Mouse (Mus musculus) cerebellum, postnatal 25 days (tissue): ENCODE measurements around the gene Fblim1.

ENCODE experiments used
- DNase-seq, 2 experiments: peaks; one replicate each; pipeline ENCODE4 v3.0.0; 2021; ENCODE audit warnings: mixed read lengths in 2 of 2

Gene Fblim1

GRCm38 (mm10) chr4:141537706-141538407 lies 68.0 kb downstream of the Fblim1 start:
- DNase-seq: peak in 1 of 2 experiments; percentile 72

DNA sequence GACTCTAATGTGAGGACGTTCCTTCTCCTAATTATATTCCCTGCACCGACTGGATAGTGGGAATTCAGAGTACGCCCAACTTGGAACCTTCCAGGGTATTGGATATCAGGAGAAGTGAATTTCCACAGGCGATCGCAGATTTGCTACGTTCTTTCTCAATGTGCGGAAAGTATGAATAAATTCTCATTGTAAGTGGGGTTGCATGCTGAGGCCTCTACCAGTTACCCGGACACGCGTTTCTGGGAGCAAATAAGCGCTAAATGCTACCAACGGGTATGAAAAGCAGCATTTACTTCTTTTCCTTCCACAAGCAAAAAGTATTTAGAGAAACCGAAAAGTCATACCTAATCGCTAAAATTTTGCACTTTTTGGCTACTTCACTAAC lies 68.7 kb downstream of the Fblim1 start:
- DNase-seq: no peak

GRCm38 (mm10) chr4:141536291-141537225 lies 69.3 kb downstream of the Fblim1 start:
- DNase-seq: peak; percentile 77 to 79

DNA sequence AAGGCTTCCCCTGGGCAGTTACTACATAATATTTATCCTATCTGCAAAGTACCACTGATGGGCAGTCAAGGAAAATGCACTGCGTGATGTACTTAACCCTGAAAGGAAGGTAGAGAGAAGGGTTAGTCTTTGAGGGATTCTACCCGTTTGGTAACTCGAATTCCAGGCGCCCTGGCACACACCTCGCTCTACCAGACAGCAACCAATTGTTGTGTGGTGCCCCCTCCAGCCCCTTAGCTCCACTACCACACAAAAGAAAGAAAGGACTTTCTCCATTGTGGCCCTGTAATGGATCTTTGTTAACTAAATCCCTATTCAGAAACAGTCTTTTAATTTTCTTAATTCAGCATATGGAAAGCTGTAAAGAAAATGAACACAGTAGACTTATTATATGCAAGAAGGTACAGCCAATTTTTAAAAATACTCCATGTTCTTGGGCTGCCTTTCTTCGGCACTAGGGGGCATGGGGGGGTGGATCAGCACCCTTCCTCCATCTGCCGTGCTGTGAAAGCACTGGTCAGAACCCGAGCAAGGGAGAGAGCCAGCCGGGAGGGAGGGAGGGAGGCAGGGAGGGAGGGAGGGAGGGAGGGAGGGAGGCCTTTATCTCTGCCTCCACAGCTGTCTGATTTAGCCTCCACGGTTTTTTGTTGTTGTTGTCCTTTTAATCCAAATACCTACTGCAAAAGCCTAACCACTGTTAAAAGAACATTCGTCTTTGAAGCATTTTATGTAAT lies 70.8 kb downstream of the Fblim1 start:
- peak; percentile 67 to 79 for DNase-seq

- DNase-seq: no peak
Observed at GRCm38 (mm10) chr4:141530979-141531378, 74.9 kb downstream of the Fblim1 start.

GRCm38 (mm10) chr4:141528938-141529337 lies 77.0 kb downstream of the Fblim1 start:
- DNase-seq: no peak

DNA sequence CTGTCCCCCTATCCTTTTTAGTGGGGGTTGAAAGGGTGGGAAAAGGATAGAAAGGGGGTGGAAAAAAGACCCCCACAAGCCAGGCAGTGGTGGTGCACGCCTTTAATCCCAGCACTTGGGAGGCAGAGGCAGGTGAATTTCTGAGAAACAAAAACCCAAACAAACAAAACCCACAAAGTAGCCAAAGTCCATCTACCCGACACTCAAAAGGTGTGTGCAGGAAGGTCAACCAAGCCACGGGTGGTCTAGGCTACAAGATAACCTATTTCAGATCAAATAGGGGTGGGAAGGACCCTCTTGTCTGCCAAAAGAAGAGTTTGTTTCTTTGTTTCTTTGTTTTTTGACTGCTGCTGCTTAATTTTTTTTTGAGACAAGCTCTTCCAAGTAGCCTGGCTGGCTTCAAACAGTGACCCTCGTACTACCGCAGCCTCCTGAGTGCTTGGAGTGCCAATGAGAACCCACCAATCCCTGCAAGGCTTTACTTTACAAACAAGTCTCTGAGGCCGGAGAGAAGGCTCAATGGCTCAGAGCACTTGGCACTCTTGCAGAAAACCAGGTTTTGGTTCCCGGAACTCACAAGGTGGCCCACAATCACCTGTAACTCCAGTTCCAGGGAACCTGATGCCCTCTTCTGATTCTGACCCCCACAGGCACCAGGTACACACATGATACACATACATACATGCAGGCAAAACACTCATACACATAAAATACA lies 78.8 kb downstream of the Fblim1 start:
- DNase-seq: no peak
